Mouse (Mus musculus): ENCODE results near the gene Bri3bp. TPM values are rescaled to one million over a fixed set of nuclear protein-coding genes. Genes with fewer than 3 reads are reported as not detected.

The Bri3bp gene
- polyA plus RNA-seq, 1 experiment from 2014 or later = 36.5 TPM

- peak overlapping the region; percentile 80 for H3K4me3 ChIP-seq
- H3K27ac ChIP-seq = peak overlapping the region; percentile 93
- WGBS = 7% methylated on average over 7 of the region's 7 CpGs
- H3K4me1 ChIP-seq (replicated peaks) = peaks cover 16% of the 10 kb centered on the region
- ATAC-seq (replicated peaks; ENCODE audit: insufficient number of reproducible peaks, insufficient read depth, low FRiP score, low read depth) = no peak
- H3K27me3 ChIP-seq = no peaks in the 10 kb centered on the region
- peak overlapping the region; percentile 89 for H3K9ac ChIP-seq
- H3K9me3 ChIP-seq (replicated peaks) = no peaks in the 10 kb centered on the region
- peak overlapping the region; percentile 86 for H3K4me2 ChIP-seq
- H3K36me3 ChIP-seq = no peaks in the 10 kb centered on the region
Observed at GRCm38 (mm10) chr5:125440583-125441233, 660 bp upstream of the Bri3bp start.

- no peak for ATAC-seq (replicated peaks; ENCODE audit: insufficient number of reproducible peaks, insufficient read depth, low FRiP score, low read depth)
- no peaks in the 10 kb centered on the region for H3K9me3 ChIP-seq (replicated peaks)
- peak overlapping the region; percentile 80 for H3K4me3 ChIP-seq
- H3K4me1 ChIP-seq (replicated peaks) = peaks cover 16% of the 10 kb centered on the region
- H3K9ac ChIP-seq = peak overlapping the region; percentile 89
- peak overlapping the region; percentile 86 for H3K4me2 ChIP-seq
- WGBS = 21% methylated on average over 27 of the region's 27 CpGs
- H3K27ac ChIP-seq = peak overlapping the region; percentile 93
- no peaks in the 10 kb centered on the region for H3K27me3 ChIP-seq
- H3K36me3 ChIP-seq = no peaks in the 10 kb centered on the region
Observed at GRCm38 (mm10) chr5:125442136-125442995, 998 bp downstream of the Bri3bp start.

- H3K9me3 ChIP-seq (replicated peaks) = no peaks in the 10 kb centered on the region
- no peak overlapping the region for H3K27ac ChIP-seq
- no peaks in the 10 kb centered on the region for H3K36me3 ChIP-seq
- no peak overlapping the region for H3K4me2 ChIP-seq
- H3K4me1 ChIP-seq (replicated peaks) = peaks cover 23% of the 10 kb centered on the region
- no peak overlapping the region for H3K9ac ChIP-seq
- H3K27me3 ChIP-seq = no peaks in the 10 kb centered on the region
- no peak for ATAC-seq (replicated peaks; ENCODE audit: insufficient number of reproducible peaks, insufficient read depth, low FRiP score, low read depth)
- H3K4me3 ChIP-seq = 0 out of 2 replicates have a peak overlapping the region, but pooled peaks have one; percentile 80
- 87% methylated on average over 5 of the region's 5 CpGs for WGBS
Observed at GRCm38 (mm10) chr5:125443335-125443734, 2.0 kb downstream of the Bri3bp start.

- no peaks in the 10 kb centered on the region for H3K36me3 ChIP-seq
Observed at GRCm38 (mm10) chr5:125443915-125444314, 2.5 kb downstream of the Bri3bp start.

GRCm38 (mm10) chr5:125444554-125444953 is 3.2 kb downstream of the Bri3bp start:
- WGBS = 88% methylated on average over 4 of the region's 4 CpGs

More at GRCm38 (mm10) chr5:125443915-125444314, 2.5 kb downstream of the Bri3bp start:
- no peak for ATAC-seq (replicated peaks; ENCODE audit: insufficient number of reproducible peaks, insufficient read depth, low FRiP score, low read depth)
- Histone ChIP-seq H3K27me3 (no peaks in the 10 kb centered on the region), H3K4me3 (no peak overlapping the region), H3K27ac (no peak overlapping the region), H3K4me2 (no peak overlapping the region), H3K9me3 (replicated peaks) (no peaks in the 10 kb centered on the region), H3K4me1 (replicated peaks) (peaks cover 26% of the 10 kb centered on the region), H3K9ac (no peak overlapping the region)
- 80% methylated on average over 3 of the region's 3 CpGs for WGBS

GRCm38 (mm10) chr5:125446344-125446743 is 5.0 kb downstream of the Bri3bp start:
- peaks cover 25% of the 10 kb centered on the region for H3K4me1 ChIP-seq (replicated peaks)
- no peak overlapping the region for H3K4me3 ChIP-seq
- H3K27me3 ChIP-seq = no peaks in the 10 kb centered on the region
- no peak overlapping the region for H3K4me2 ChIP-seq
- WGBS = 70% methylated on average over 7 of the region's 7 CpGs
- H3K27ac ChIP-seq = no peak overlapping the region
- H3K9ac ChIP-seq = no peak overlapping the region
- no peaks in the 10 kb centered on the region for H3K9me3 ChIP-seq (replicated peaks)
- ATAC-seq (replicated peaks; ENCODE audit: insufficient number of reproducible peaks, insufficient read depth, low FRiP score, low read depth) = no peak
- no peaks in the 10 kb centered on the region for H3K36me3 ChIP-seq

More at GRCm38 (mm10) chr5:125444554-125444953, 3.2 kb downstream of the Bri3bp start:
- Histone ChIP-seq H3K9me3 (replicated peaks) (no peaks in the 10 kb centered on the region), H3K4me1 (replicated peaks) (peaks cover 30% of the 10 kb centered on the region), H3K4me3 (no peak overlapping the region), H3K27ac (no peak overlapping the region), H3K27me3 (no peaks in the 10 kb centered on the region), H3K9ac (no peak overlapping the region), H3K36me3 (no peaks in the 10 kb centered on the region), H3K4me2 (no peak overlapping the region)
- no peak for ATAC-seq (replicated peaks; ENCODE audit: insufficient number of reproducible peaks, insufficient read depth, low FRiP score, low read depth)

- Histone ChIP-seq H3K4me3 (no peak overlapping the region), H3K4me1 (replicated peaks) (peaks cover 15% of the 10 kb centered on the region), H3K4me2 (no peak overlapping the region), H3K9ac (no peak overlapping the region), H3K36me3 (no peaks in the 10 kb centered on the region), H3K27me3 (no peaks in the 10 kb centered on the region), H3K27ac (peak overlapping the region; percentile 31; the same call in 1 of the 2 replicates), H3K9me3 (replicated peaks) (no peaks in the 10 kb centered on the region)
- 61% methylated on average over 3 of the region's 3 CpGs for WGBS
- no peak; the same call in 1 of the 2 replicates for ATAC-seq (replicated peaks; ENCODE audit: insufficient number of reproducible peaks, insufficient read depth, low FRiP score, low read depth)
Observed at GRCm38 (mm10) chr5:125448026-125448425, 6.7 kb downstream of the Bri3bp start.

GRCm38 (mm10) chr5:125448631-125449030 is 7.3 kb downstream of the Bri3bp start:
- no peak overlapping the region for H3K27ac ChIP-seq
- WGBS = 73% methylated on average over 4 of the region's 4 CpGs
- no peak overlapping the region for H3K4me2 ChIP-seq
- no peak overlapping the region for H3K9ac ChIP-seq
- H3K4me1 ChIP-seq (replicated peaks) = peaks cover 15% of the 10 kb centered on the region
- H3K4me3 ChIP-seq = no peak overlapping the region
- H3K36me3 ChIP-seq = 0 out of 2 replicates have a peak, but pooled peaks cover 5% of the 10 kb centered on the region
- no peaks in the 10 kb centered on the region for H3K9me3 ChIP-seq (replicated peaks)
- ATAC-seq (replicated peaks; ENCODE audit: insufficient number of reproducible peaks, insufficient read depth, low FRiP score, low read depth) = no peak
- no peaks in the 10 kb centered on the region for H3K27me3 ChIP-seq

- Histone ChIP-seq H3K9me3 (replicated peaks) (no peaks in the 10 kb centered on the region), H3K4me1 (replicated peaks) (peaks cover 15% of the 10 kb centered on the region), H3K27me3 (no peaks in the 10 kb centered on the region), H3K9ac (no peak overlapping the region), H3K27ac (no peak overlapping the region), H3K36me3 (0 out of 2 replicates have a peak, but pooled peaks cover 9% of the 10 kb centered on the region), H3K4me2 (no peak overlapping the region), H3K4me3 (no peak overlapping the region)
- no peak for ATAC-seq (replicated peaks; ENCODE audit: insufficient number of reproducible peaks, insufficient read depth, low FRiP score, low read depth)
- WGBS = 55% methylated on average over 5 of the region's 5 CpGs
Observed at GRCm38 (mm10) chr5:125449306-125449705, 7.9 kb downstream of the Bri3bp start.

GRCm38 (mm10) chr5:125452573-125452972 is 11.2 kb downstream of the Bri3bp start:
- Histone ChIP-seq H3K9me3 (replicated peaks) (no peaks in the 10 kb centered on the region), H3K4me3 (no peak overlapping the region), H3K9ac (no peak overlapping the region), H3K36me3 (peaks cover 24% of the 10 kb centered on the region; the same call in 1 of the 2 replicates), H3K27me3 (no peaks in the 10 kb centered on the region), H3K27ac (no peak overlapping the region), H3K4me1 (replicated peaks) (peaks cover 15% of the 10 kb centered on the region), H3K4me2 (no peak overlapping the region)
- ATAC-seq (replicated peaks; ENCODE audit: insufficient number of reproducible peaks, insufficient read depth, low FRiP score, low read depth) = no peak
- WGBS = 92% methylated on average over 9 of the region's 9 CpGs

GRCm38 (mm10) chr5:125456100-125456499 is 14.7 kb downstream of the Bri3bp start:
- Histone ChIP-seq H3K4me1 (replicated peaks) (no peaks in the 10 kb centered on the region), H3K36me3 (peaks cover 24% of the 10 kb centered on the region; the same call in 1 of the 2 replicates), H3K27me3 (no peaks in the 10 kb centered on the region), H3K9me3 (replicated peaks) (no peaks in the 10 kb centered on the region), H3K4me3 (no peak overlapping the region), H3K27ac (no peak overlapping the region), H3K9ac (no peak overlapping the region), H3K4me2 (no peak overlapping the region)
- WGBS = 85% methylated on average over 6 of the region's 6 CpGs
- ATAC-seq (replicated peaks; ENCODE audit: insufficient number of reproducible peaks, insufficient read depth, low FRiP score, low read depth) = no peak

All from heart, embryonic 15.5 days (tissue).